Comparison of ENCODE assay signal across 10 mouse cellular contexts in genomic region chr14:31324851-31325250, GRCm38 (mm10). TPM values are rescaled to one million over a fixed set of nuclear protein-coding genes. Genes with fewer than 3 reads are reported as not detected.
A peak's percentile ranks its signal among the peaks of the same experiment; 100 is the strongest.
DNase-seq lines count a peak whose midpoint lies in the region; ATAC-seq and TF ChIP-seq lines count a peak whose summit lies in the region.
"Had no signal": no experiment of that assay in that cellular context is flagged by ENCODE, and none has a peak within 500 bp of the region (broad histone marks: within the 10 kb centered on the region; RNA-seq: fewer than 3 reads in every experiment).

No protein-coding gene starts in this region.

- 0 out of 2 replicates have a peak, but pooled peaks cover 3% of the 10 kb centered on the region for H3K27me3 ChIP-seq in intestine, postnatal 0 days (replicated peaks; ENCODE audit: control insufficient read depth, insufficient read depth, low read length)
- no peaks in the 10 kb centered on the region for H3K27me3 ChIP-seq in intestine, embryonic 16.5 days (replicated peaks; ENCODE audit: control insufficient read depth, insufficient read depth, low read length)
- peaks cover 25% of the 10 kb centered on the region; the same call in 1 of the 2 replicates for H3K27me3 ChIP-seq in E14TG2a.4 (ENCODE audit: insufficient read depth, low read length)
- 0 out of 2 replicates have a peak, but pooled peaks cover 4% of the 10 kb centered on the region for H3K27me3 ChIP-seq in liver, embryonic 15.5 days
- 0 out of 2 replicates have a peak, but pooled peaks cover 12% of the 10 kb centered on the region for H3K27me3 ChIP-seq in forebrain, embryonic 12.5 days
- H3K27me3 ChIP-seq: heart, embryonic 15.5 days had no signal

- no peak for TF ChIP-seq POLR2A in bone marrow macrophage, adult 2 months (IDR thresholded peaks at IDR 0.05; ENCODE audit: borderline replicate concordance, low read depth, low read length)

- TF ChIP-seq CTCF in intestine, postnatal 0 days (IDR thresholded peaks at IDR 0.05; ENCODE audit: low read depth), result peak; percentile 35; the same call in 1 of the 2 replicates
- peak; percentile 67 for TF ChIP-seq CTCF in E14TG2a.4 (conservative IDR thresholded peaks at IDR 0.05; ENCODE audit: low read length)
- TF ChIP-seq CTCF in bone marrow macrophage, adult 2 months (IDR thresholded peaks at IDR 0.05; ENCODE audit: low read depth, low read length), result peak; percentile 38; the same call in 1 of the 2 replicates

- H3K27ac ChIP-seq in intestine, postnatal 0 days (ENCODE audit: low read depth, low read length), result no peak overlapping the region
- H3K27ac ChIP-seq in intestine, embryonic 16.5 days (ENCODE audit: low read length), result no peak overlapping the region
- no peak overlapping the region for H3K27ac ChIP-seq in bone marrow macrophage, adult 2 months (ENCODE audit: insufficient read depth, low read depth, low read length)
- H3K27ac ChIP-seq in liver, embryonic 15.5 days (replicated peaks), result peak overlapping the region; percentile 58
- H3K27ac ChIP-seq in forebrain, embryonic 12.5 days, result no peak overlapping the region
- H3K27ac ChIP-seq: heart, embryonic 15.5 days; limb, embryonic 12.5 days had no signal

- H3K9ac ChIP-seq in intestine, postnatal 0 days (ENCODE audit: low read depth, low read length), result no peak overlapping the region
- H3K9ac ChIP-seq in intestine, embryonic 16.5 days (ENCODE audit: low read depth, low read length), result no peak overlapping the region
- H3K9ac ChIP-seq in liver, embryonic 15.5 days, result no peak overlapping the region
- no peak overlapping the region for H3K9ac ChIP-seq in forebrain, embryonic 12.5 days
- H3K9ac ChIP-seq: heart, embryonic 15.5 days; limb, embryonic 12.5 days had no signal

- no peak for DNase-seq in gastrocnemius, adult 18-20 months (ENCODE audit: low spot score)
- DNase-seq: kidney, postnatal 14 days had no signal

- H3K4me2 ChIP-seq in intestine, postnatal 0 days (replicated peaks; ENCODE audit: low read depth), result no peak overlapping the region
- H3K4me2 ChIP-seq in intestine, embryonic 16.5 days (ENCODE audit: low read depth, low read length), result no peak overlapping the region
- peak overlapping the region; percentile 77 for H3K4me2 ChIP-seq in liver, embryonic 15.5 days
- H3K4me2 ChIP-seq in forebrain, embryonic 12.5 days, result no peak overlapping the region

- H3K36me3 ChIP-seq in intestine, postnatal 0 days (ENCODE audit: control insufficient read depth, insufficient read depth), result no peaks in the 10 kb centered on the region
- H3K36me3 ChIP-seq in intestine, embryonic 16.5 days (ENCODE audit: control insufficient read depth, insufficient read depth, low read length), result no peaks in the 10 kb centered on the region
- H3K36me3 ChIP-seq in E14TG2a.4 (ENCODE audit: insufficient read depth, low read length), result no peaks in the 10 kb centered on the region
- H3K36me3 ChIP-seq in liver, embryonic 15.5 days (replicated peaks), result no peaks in the 10 kb centered on the region
- no peaks in the 10 kb centered on the region for H3K36me3 ChIP-seq in forebrain, embryonic 12.5 days (replicated peaks)
- H3K36me3 ChIP-seq: heart, embryonic 15.5 days; limb, embryonic 12.5 days had no signal

- H3K4me3 ChIP-seq in intestine, postnatal 0 days (ENCODE audit: low read depth, low read length), result no peak overlapping the region
- H3K4me3 ChIP-seq in intestine, embryonic 16.5 days (ENCODE audit: low read length), result no peak overlapping the region
- H3K4me3 ChIP-seq in E14TG2a.4 (replicated peaks; ENCODE audit: low read length), result 0 out of 2 replicates have a peak overlapping the region, but pooled peaks have one; percentile 58
- H3K4me3 ChIP-seq in bone marrow macrophage, adult 2 months (ENCODE audit: insufficient read depth, low read length), result no peak overlapping the region
- H3K4me3 ChIP-seq in liver, embryonic 15.5 days (replicated peaks), result peak overlapping the region; percentile 50; the same call in 1 of the 2 replicates
- H3K4me3 ChIP-seq in forebrain, embryonic 12.5 days (replicated peaks), result no peak overlapping the region
- H3K4me3 ChIP-seq: limb, embryonic 12.5 days had no signal

- H3K4me1 ChIP-seq in intestine, postnatal 0 days (replicated peaks; ENCODE audit: control insufficient read depth, insufficient read depth, low read length), result no peaks in the 10 kb centered on the region
- H3K4me1 ChIP-seq in intestine, embryonic 16.5 days (ENCODE audit: control insufficient read depth, insufficient read depth, low read length), result 0 out of 2 replicates have a peak, but pooled peaks cover 4% of the 10 kb centered on the region
- peaks cover 24% of the 10 kb centered on the region for H3K4me1 ChIP-seq in E14TG2a.4 (replicated peaks; ENCODE audit: low read depth, low read length)
- H3K4me1 ChIP-seq in bone marrow macrophage, adult 2 months (ENCODE audit: control insufficient read depth, insufficient read depth, low read length), result peaks cover 12% of the 10 kb centered on the region
- H3K4me1 ChIP-seq in liver, embryonic 15.5 days (replicated peaks), result peaks cover 17% of the 10 kb centered on the region
- peaks cover 9% of the 10 kb centered on the region for H3K4me1 ChIP-seq in forebrain, embryonic 12.5 days
- H3K4me1 ChIP-seq: limb, embryonic 12.5 days had no signal

- no peaks in the 10 kb centered on the region for H3K9me3 ChIP-seq in intestine, postnatal 0 days (ENCODE audit: control insufficient read depth)
- H3K9me3 ChIP-seq in intestine, embryonic 16.5 days (ENCODE audit: control insufficient read depth, low read length), result no peaks in the 10 kb centered on the region
- no peaks in the 10 kb centered on the region for H3K9me3 ChIP-seq in E14TG2a.4 (ENCODE audit: low read length)
- H3K9me3 ChIP-seq in liver, embryonic 15.5 days (replicated peaks), result no peaks in the 10 kb centered on the region
- no peaks in the 10 kb centered on the region for H3K9me3 ChIP-seq in forebrain, embryonic 12.5 days
- H3K9me3 ChIP-seq: heart, embryonic 15.5 days; limb, embryonic 12.5 days had no signal

- ATAC-seq in intestine, postnatal 0 days, result no peak
- ATAC-seq in intestine, embryonic 16.5 days, result no peak
- no peak for ATAC-seq in liver, embryonic 15.5 days (ENCODE audit: insufficient read depth)
- ATAC-seq in forebrain, embryonic 12.5 days (ENCODE audit: low FRiP score), result no peak

- WGBS in intestine, postnatal 0 days, result 77% methylated on average over 10 of the region's 10 CpGs
- 72% methylated on average over 10 of the region's 10 CpGs for WGBS in intestine, embryonic 16.5 days
- 50% methylated on average over 10 of the region's 10 CpGs for WGBS in liver, embryonic 15.5 days (ENCODE audit: insufficient replicate concordance)
- 72% methylated on average over 10 of the region's 10 CpGs for WGBS in forebrain, embryonic 12.5 days

RNA-seq across cellular contexts. Expression of gene Dnah1, which starts 1.2 kb away (rescaled TPM):
- 0.30 and 0.57 TPM in 2 replicates for polyA plus RNA-seq in intestine, postnatal 0 days (2015; fragmentation: Nextera tagmentation; extraction: Ambion mirVana)
- polyA plus RNA-seq in intestine, embryonic 16.5 days (2015; fragmentation: Nextera tagmentation; extraction: Ambion mirVana), result 2.4 and 3.0 TPM in 2 replicates
- not detected in 2 replicates for polyA plus RNA-seq in bone marrow macrophage, adult 2 months (2012; ENCODE audit: insufficient read depth, insufficient read length, missing spikeins)
- 0.09 and 0.14 TPM in 2 replicates for polyA plus RNA-seq in liver, embryonic 15.5 days (2015; fragmentation: Nextera tagmentation; extraction: Ambion mirVana)
- 7.3 and 8.0 TPM in 2 replicates for polyA plus RNA-seq in forebrain, embryonic 12.5 days (2016; fragmentation: Nextera tagmentation; extraction: Ambion mirVana)
- total RNA-seq in gastrocnemius, adult 18-20 months (2021), result under 1 TPM; 0.14 to 0.16 TPM

RNA-seq across cellular contexts. Expression of gene Capn7, which starts 11.6 kb away (rescaled TPM):
- polyA plus RNA-seq in intestine, postnatal 0 days (2015; fragmentation: Nextera tagmentation; extraction: Ambion mirVana), result 18.6 and 18.7 TPM in 2 replicates
- 31.7 and 32.8 TPM in 2 replicates for polyA plus RNA-seq in intestine, embryonic 16.5 days (2015; fragmentation: Nextera tagmentation; extraction: Ambion mirVana)
- polyA plus RNA-seq in bone marrow macrophage, adult 2 months (2012; ENCODE audit: insufficient read depth, insufficient read length, missing spikeins), result 37.5 and 39.7 TPM in 2 replicates
- polyA plus RNA-seq in liver, embryonic 15.5 days (2015; fragmentation: Nextera tagmentation; extraction: Ambion mirVana), result 16.4 and 16.8 TPM in 2 replicates
- 46.8 and 47.5 TPM in 2 replicates for polyA plus RNA-seq in forebrain, embryonic 12.5 days (2016; fragmentation: Nextera tagmentation; extraction: Ambion mirVana)
- total RNA-seq in gastrocnemius, adult 18-20 months (2021), result 10 to 100 TPM; 27.2 to 30.2 TPM

Comparison
In these comparisons a context has a peak if more than half of its experiments do, and no peak if none do; other contexts are left out.
1. H3K4me3 ChIP-seq: peak in E14TG2a.4 (single experiment) and liver, embryonic 15.5 days (single experiment); none in intestine, postnatal 0 days (single experiment), intestine, embryonic 16.5 days (single experiment), bone marrow macrophage, adult 2 months (single experiment) and forebrain, embryonic 12.5 days (single experiment).
2. Peak in every context shown above with its lines, with median percentiles within 50 percentile points of each other: CTCF ChIP-seq.